Mouse (Mus musculus) liver, embryonic 14.5 days (tissue): Measurements from ENCODE around the gene Capzb.

ENCODE experiments used
- CTCF ChIP-seq: IDR thresholded peaks from 2 replicates; pipeline ENCODE4 v1.5.1; 2016; ENCODE audit warnings: antibody characterized with exemption, low read depth, control low read depth
- EP300 ChIP-seq: IDR thresholded peaks from 2 replicates; pipeline ENCODE4 v1.6.1; 2016; ENCODE audit warnings: antibody characterized with exemption, low read depth

- TF ChIP-seq CTCF (no peak), EP300 (no peak)
Measured at GRCm38 (mm10) chr4:139234261-139234660, 41.6 kb downstream of the Capzb start.
